Mouse (Mus musculus) intestine, postnatal 0 days (tissue): ENCODE data around the gene Rpn2. TPM values are rescaled to one million over a fixed set of nuclear protein-coding genes. Genes with fewer than 3 reads are reported as not detected.

Experiments
- ATAC-seq: fragments of 200-750 bp; cut with Nextera tagmentation; 2 replicates; pipeline ENCODE4 v1.8.0; 2017; ENCODE audit warnings: mild to moderate bottlenecking, moderate TSS enrichment, moderate library complexity
- H3K27ac ChIP-seq: fragments of 300-500 bp; sonication (generic); 2 replicates; pipeline ENCODE4 v1.5.1; 2014; ENCODE audit warnings: mild to moderate bottlenecking, low read depth, low read length, moderate library complexity
- H3K27me3 ChIP-seq: fragments of 300-500 bp; sonication (generic); replicated peaks from 2 replicates; pipeline ENCODE4 v1.6.1; 2014; ENCODE audit warnings: low read length, mixed read lengths; ENCODE audit not compliant: control insufficient read depth, insufficient read depth
- H3K36me3 ChIP-seq: fragments of 300-500 bp; sonication (generic); 2 replicates; pipeline ENCODE4 v1.6.1; 2014; ENCODE audit warnings: mild to moderate bottlenecking, moderate library complexity; ENCODE audit not compliant: control insufficient read depth, insufficient read depth
- H3K4me1 ChIP-seq: fragments of 300-500 bp; sonication (generic); replicated peaks from 2 replicates; pipeline ENCODE4 v1.6.1; 2014; ENCODE audit warnings: antibody characterized with exemption, low read length, mixed read lengths; ENCODE audit not compliant: control insufficient read depth, insufficient read depth
- H3K4me2 ChIP-seq: fragments of 300-500 bp; sonication (generic); replicated peaks from 2 replicates; pipeline ENCODE4 v1.6.1; 2014; ENCODE audit warnings: low read depth, mild to moderate bottlenecking, moderate library complexity
- H3K4me3 ChIP-seq: fragments of 300-500 bp; sonication (generic); 2 replicates; pipeline ENCODE4 v1.5.1; 2014; ENCODE audit warnings: low read depth, low read length
- H3K9ac ChIP-seq: fragments of 300-500 bp; sonication (generic); 2 replicates; pipeline ENCODE4 v1.6.1; 2014; ENCODE audit warnings: mild to moderate bottlenecking, low read depth, low read length
- H3K9me3 ChIP-seq: fragments of 300-500 bp; sonication (generic); 2 replicates; pipeline ENCODE4 v1.6.1; 2016; ENCODE audit warnings: mixed run types; ENCODE audit not compliant: control insufficient read depth
- CTCF ChIP-seq: sonication (generic); IDR thresholded peaks from 2 replicates; pipeline ENCODE4 v1.5.1; 2016; ENCODE audit warnings: low read depth, mild to moderate bottlenecking, control low read depth, antibody characterized with exemption, moderate library complexity
- WGBS: fragments of 180-500 bp; shearing (Covaris S2); extraction: QIAGEN DNeasy Blood & Tissue Kit; methylation state at CpG from one replicate; pipeline ENCODE4 v1.1.7; 2014; 5-methylcytosine and 5-hydroxymethylcytosine counted together
- polyA plus RNA-seq: library from polyadenylated mRNA; unstranded; fragments of >200 nt; fragmentation: Nextera tagmentation; extraction: Ambion mirVana; gene quantifications from 2 replicates; pipeline ENCODE4 v1.2.1, GENCODE M21; 2015

Gene Rpn2
- polyA plus RNA-seq, 1 experiment from 2014 or later = 153 TPM

DNA sequence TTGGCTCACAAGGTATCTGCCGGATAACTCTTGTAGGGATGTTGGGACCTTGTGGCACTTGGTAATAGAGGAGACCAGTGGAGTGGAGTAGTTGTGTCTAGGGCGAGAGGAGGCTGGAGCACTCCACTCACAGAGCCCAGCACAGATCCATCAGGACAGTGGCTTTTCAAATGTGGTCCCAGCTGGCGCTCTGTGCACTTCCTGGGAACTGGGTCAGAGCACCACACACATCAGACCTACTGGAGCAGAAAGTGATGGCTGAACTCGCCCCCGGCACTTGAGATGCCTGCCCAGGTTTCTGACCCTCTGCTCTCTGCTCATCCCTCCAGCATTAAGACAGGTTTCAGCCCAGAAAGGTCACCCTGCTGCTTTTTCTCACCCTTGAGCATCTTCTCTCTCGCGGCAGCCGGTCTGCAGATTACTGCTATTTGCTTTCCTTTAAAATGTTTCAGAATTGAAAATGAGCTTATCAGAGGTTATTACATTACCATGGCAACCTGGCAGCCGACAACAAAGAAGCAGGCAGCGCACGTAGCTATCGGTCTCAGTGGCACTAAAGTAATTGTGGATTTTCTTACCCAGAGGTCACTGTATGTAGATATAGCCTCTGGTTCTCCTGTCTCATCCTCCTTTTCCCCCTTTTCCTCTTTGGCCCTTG is 70.4 kb downstream of the Rpn2 start:
- Histone ChIP-seq H3K27ac (no peak overlapping the region), H3K9ac (no peak overlapping the region), H3K4me2 (no peak overlapping the region), H3K27me3 (no peaks in the 10 kb centered on the region), H3K4me3 (no peak overlapping the region), H3K9me3 (no peaks in the 10 kb centered on the region), H3K4me1 (no peaks in the 10 kb centered on the region), H3K36me3 (no peaks in the 10 kb centered on the region)
- 47% methylated on average over 12 of the region's 12 CpGs for WGBS
- no peak for TF ChIP-seq CTCF
- ATAC-seq = no peak

GRCm38 (mm10) chr2:157353183-157353582 is 74.4 kb downstream of the Rpn2 start:
- Histone ChIP-seq H3K9me3 (no peaks in the 10 kb centered on the region), H3K27ac (no peak overlapping the region), H3K4me2 (no peak overlapping the region), H3K27me3 (no peaks in the 10 kb centered on the region), H3K36me3 (no peaks in the 10 kb centered on the region), H3K4me3 (no peak overlapping the region), H3K4me1 (no peaks in the 10 kb centered on the region), H3K9ac (no peak overlapping the region)
- WGBS = 60% methylated on average over 4 of the region's 4 CpGs
- no peak for TF ChIP-seq CTCF
- no peak for ATAC-seq

GRCm38 (mm10) chr2:157354106-157354505 is 75.3 kb downstream of the Rpn2 start:
- no peaks in the 10 kb centered on the region for H3K36me3 ChIP-seq
- no peak for ATAC-seq
- TF ChIP-seq CTCF = no peak
- H3K9ac ChIP-seq = no peak overlapping the region
- H3K27me3 ChIP-seq = no peaks in the 10 kb centered on the region
- H3K27ac ChIP-seq = no peak overlapping the region
- no peaks in the 10 kb centered on the region for H3K4me1 ChIP-seq
- H3K4me2 ChIP-seq = no peak overlapping the region
- H3K9me3 ChIP-seq = no peaks in the 10 kb centered on the region
- H3K4me3 ChIP-seq = no peak overlapping the region
- 71% methylated on average over 3 of the region's 3 CpGs for WGBS

- 52% methylated on average over 5 of the region's 5 CpGs for WGBS
- no peaks in the 10 kb centered on the region; the same call in 1 of the 2 replicates for H3K4me1 ChIP-seq
- H3K4me3 ChIP-seq = no peak overlapping the region
- H3K27me3 ChIP-seq = no peaks in the 10 kb centered on the region
- H3K27ac ChIP-seq = no peak overlapping the region
- no peaks in the 10 kb centered on the region for H3K36me3 ChIP-seq
- no peak for TF ChIP-seq CTCF
- ATAC-seq = peak; percentile 83
- H3K9me3 ChIP-seq = no peaks in the 10 kb centered on the region
- H3K9ac ChIP-seq = no peak overlapping the region
- H3K4me2 ChIP-seq = no peak overlapping the region
Measured at GRCm38 (mm10) chr2:157360028-157360427, 81.2 kb downstream of the Rpn2 start.

DNA sequence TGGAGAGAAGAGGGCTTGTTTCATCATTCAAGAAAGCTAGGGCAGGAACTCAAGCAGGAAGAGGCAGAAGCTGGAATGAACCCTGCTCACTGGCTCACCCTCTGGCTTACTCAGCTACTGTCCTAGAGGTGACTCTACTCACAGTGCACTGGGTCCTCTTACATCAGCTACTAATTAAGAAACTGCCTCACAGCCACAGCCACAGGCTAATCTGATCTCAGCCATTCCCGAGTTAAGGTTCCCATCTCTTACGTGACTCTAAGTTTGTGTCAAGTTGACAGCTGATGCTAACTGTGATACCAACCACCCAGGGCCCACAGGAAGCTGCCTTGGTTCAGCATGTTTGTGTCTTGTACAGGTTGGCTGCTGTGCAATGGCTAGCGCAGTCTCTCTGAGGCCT is 84.2 kb downstream of the Rpn2 start:
- no peaks in the 10 kb centered on the region; the same call in 1 of the 2 replicates for H3K4me1 ChIP-seq
- 72% methylated on average over 3 of the region's 3 CpGs for WGBS
- H3K27me3 ChIP-seq = no peaks in the 10 kb centered on the region
- H3K4me3 ChIP-seq = no peak overlapping the region
- TF ChIP-seq CTCF = no peak
- H3K36me3 ChIP-seq = no peaks in the 10 kb centered on the region
- H3K27ac ChIP-seq = no peak overlapping the region
- H3K9me3 ChIP-seq = no peaks in the 10 kb centered on the region
- H3K9ac ChIP-seq = no peak overlapping the region
- no peak for ATAC-seq
- H3K4me2 ChIP-seq = no peak overlapping the region

DNA sequence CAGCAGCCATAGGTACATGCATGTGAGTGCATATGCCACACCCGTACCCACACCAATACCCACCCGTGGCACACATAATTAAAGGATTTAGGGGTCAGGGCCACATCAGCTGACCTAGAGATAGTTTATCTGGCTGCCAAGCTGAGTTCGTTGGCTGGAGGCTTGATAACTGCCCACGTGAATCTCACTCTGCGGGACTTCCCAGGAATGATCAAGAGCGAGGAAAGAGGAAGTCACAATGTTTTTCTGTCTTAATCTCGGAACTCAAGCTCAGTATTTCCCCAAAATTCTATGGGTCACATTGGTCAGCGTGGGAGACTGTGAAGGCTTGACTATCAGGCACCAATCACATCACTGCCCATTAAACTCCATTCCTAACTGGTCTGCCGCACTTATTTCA is 87.9 kb downstream of the Rpn2 start:
- Histone ChIP-seq H3K4me1 (peaks cover 4% of the 10 kb centered on the region; the same call in 1 of the 2 replicates), H3K36me3 (no peaks in the 10 kb centered on the region), H3K9me3 (no peaks in the 10 kb centered on the region), H3K4me2 (peak overlapping the region; percentile 78), H3K9ac (no peak overlapping the region; the same call in 1 of the 2 replicates), H3K27ac (peak overlapping the region; percentile 95), H3K27me3 (no peaks in the 10 kb centered on the region), H3K4me3 (peak overlapping the region; percentile 64; the same call in 1 of the 2 replicates)
- 50% methylated on average over 9 of the region's 9 CpGs for WGBS
- no peak for TF ChIP-seq CTCF
- ATAC-seq = peak; percentile 44
